Mouse (Mus musculus): ENCODE measurements around the gene Rpl6. TPM values are rescaled to one million over a fixed set of nuclear protein-coding genes. Genes with fewer than 3 reads are reported as not detected.

The Rpl6 gene
- polyA plus RNA-seq, 1 experiment from 2014 or later, result 422 TPM

DNA sequence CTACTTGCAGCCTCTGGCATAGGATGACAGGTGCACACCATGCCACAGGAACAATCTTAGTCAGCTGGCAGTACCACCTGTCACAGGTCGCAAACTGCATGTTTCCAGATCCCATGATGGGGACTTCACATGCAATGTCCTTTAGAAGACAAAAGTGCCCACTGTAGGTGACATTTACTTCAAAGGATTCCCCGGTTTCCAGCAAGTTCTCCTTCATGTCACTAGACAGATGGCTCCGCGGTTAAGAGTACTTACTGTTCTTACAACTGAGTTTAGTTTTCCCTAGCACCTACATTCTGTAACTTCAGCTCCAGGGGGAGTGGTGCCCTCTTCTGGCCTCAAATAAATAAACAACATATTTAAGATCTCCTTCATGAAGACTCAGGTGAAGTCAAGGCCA is 31.4 kb upstream of the Rpl6 start:
- H3K27me3 ChIP-seq (ENCODE audit: control insufficient read depth, insufficient read depth, low read length), result no peaks in the 10 kb centered on the region
- H3K4me2 ChIP-seq (replicated peaks), result no peak overlapping the region
- no peaks in the 10 kb centered on the region for H3K4me1 ChIP-seq (replicated peaks; ENCODE audit: control insufficient read depth, insufficient read depth, low read length)
- H3K9ac ChIP-seq, result no peak overlapping the region
- H3K36me3 ChIP-seq (replicated peaks; ENCODE audit: control insufficient read depth, insufficient read depth), result peaks cover 30% of the 10 kb centered on the region
- H3K27ac ChIP-seq, result no peak overlapping the region
- no peaks in the 10 kb centered on the region for H3K9me3 ChIP-seq (ENCODE audit: control insufficient read depth, low read length)
- WGBS, result 85% methylated on average over 4 of the region's 4 CpGs
- H3K4me3 ChIP-seq (replicated peaks; ENCODE audit: low read length), result no peak overlapping the region
- ATAC-seq (ENCODE audit: low FRiP score), result no peak
- no peak for DNase-seq (ENCODE audit: low spot score)

DNA sequence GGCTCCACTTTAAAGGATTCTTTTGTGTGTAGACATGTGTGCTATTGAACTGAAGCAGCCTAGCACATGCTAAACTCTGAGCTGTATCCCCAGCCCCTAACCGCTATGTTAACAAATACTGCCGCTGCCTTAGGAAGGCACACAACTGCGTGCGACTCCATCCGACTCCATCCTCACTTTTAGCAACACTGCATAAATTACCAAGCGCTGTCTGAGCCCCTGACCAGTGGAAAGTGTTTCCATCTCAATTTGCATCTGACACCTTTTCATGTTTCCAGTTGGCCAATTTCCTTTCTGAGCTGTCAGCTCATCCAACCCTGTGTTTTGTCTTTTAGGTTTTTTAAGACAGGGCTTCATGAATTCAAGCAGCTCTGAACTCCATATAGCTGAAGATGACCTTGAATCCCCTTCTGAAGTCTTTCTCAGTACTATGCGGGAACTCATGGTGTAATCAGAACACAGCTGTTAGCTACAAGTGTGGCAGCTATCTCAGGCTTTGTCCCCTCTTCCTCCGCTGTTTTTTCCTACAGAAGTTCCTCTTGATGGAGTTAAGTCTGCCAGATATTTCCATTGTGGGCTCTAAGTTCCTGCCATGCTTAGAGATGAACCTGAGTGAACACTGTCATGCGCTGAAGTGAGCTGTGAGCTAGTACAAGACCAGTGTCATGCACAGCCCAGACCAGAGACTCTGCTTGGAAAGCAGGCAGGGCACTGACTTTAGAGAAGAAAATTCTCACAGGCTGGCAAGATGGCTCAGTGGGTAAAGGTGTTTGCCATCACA is 25.0 kb upstream of the Rpl6 start:
- H3K36me3 ChIP-seq (replicated peaks; ENCODE audit: control insufficient read depth, insufficient read depth), result 0 out of 2 replicates have a peak, but pooled peaks cover 3% of the 10 kb centered on the region
- no peak for DNase-seq (ENCODE audit: low spot score)
- H3K4me2 ChIP-seq (replicated peaks), result no peak overlapping the region
- no peak overlapping the region for H3K4me3 ChIP-seq (replicated peaks; ENCODE audit: low read length)
- no peaks in the 10 kb centered on the region for H3K27me3 ChIP-seq (ENCODE audit: control insufficient read depth, insufficient read depth, low read length)
- H3K27ac ChIP-seq, result no peak overlapping the region
- H3K9ac ChIP-seq, result no peak overlapping the region
- ATAC-seq (ENCODE audit: low FRiP score), result no peak
- 67% methylated on average over 9 of the region's 9 CpGs for WGBS
- H3K9me3 ChIP-seq (ENCODE audit: control insufficient read depth, low read length), result no peaks in the 10 kb centered on the region
- H3K4me1 ChIP-seq (replicated peaks; ENCODE audit: control insufficient read depth, insufficient read depth, low read length), result peaks cover 14% of the 10 kb centered on the region

DNA sequence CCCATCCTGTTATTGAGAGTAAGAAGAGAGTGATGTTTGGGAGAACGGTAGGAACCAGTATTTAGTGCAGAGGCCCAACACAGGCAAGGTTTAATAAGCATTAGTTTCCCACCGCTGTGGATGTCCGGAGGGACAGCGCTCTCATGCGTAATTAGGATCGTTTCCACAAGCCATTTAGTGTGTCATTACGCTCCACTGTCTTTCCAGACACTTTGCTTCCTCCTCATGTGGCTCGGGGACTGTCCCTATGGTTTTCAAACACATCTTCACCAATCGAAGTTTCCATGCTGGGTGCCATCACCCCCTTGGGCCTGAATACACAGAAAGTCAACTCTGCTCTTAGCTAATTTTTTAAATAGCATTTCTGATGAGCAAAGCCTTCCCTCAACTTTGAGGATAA is 21.0 kb upstream of the Rpl6 start:
- ATAC-seq (ENCODE audit: low FRiP score) (no peak), DNase-seq (ENCODE audit: low spot score) (no peak)
- no peak overlapping the region for H3K4me2 ChIP-seq (replicated peaks)
- no peaks in the 10 kb centered on the region for H3K36me3 ChIP-seq (replicated peaks; ENCODE audit: control insufficient read depth, insufficient read depth)
- 60% methylated on average over 9 of the region's 9 CpGs for WGBS
- no peaks in the 10 kb centered on the region for H3K9me3 ChIP-seq (ENCODE audit: control insufficient read depth, low read length)
- no peaks in the 10 kb centered on the region for H3K27me3 ChIP-seq (ENCODE audit: control insufficient read depth, insufficient read depth, low read length)
- H3K4me1 ChIP-seq (replicated peaks; ENCODE audit: control insufficient read depth, insufficient read depth, low read length), result peaks cover 41% of the 10 kb centered on the region
- H3K9ac ChIP-seq, result no peak overlapping the region
- H3K4me3 ChIP-seq (replicated peaks; ENCODE audit: low read length), result no peak overlapping the region
- H3K27ac ChIP-seq, result no peak overlapping the region

DNA sequence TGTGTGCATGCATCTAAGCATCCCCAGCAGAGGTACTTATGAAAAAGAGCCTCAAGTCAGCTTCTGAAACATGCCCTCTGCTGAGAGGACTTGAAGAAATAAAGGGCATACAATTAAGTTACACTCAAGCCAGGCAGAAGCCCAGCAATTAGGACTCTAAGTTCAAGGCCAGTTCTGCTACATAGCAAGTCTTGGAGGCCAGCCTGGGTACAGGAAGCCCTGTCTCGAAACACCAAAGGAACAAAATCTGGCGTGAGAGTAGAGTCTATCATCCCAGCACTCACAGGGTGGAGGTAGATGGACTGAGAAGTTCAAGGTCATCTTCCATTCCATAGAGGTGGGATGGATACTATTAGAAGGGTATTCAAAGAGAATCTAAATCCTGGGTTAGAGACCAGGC is 19.9 kb upstream of the Rpl6 start:
- peaks cover 52% of the 10 kb centered on the region for H3K4me1 ChIP-seq (replicated peaks; ENCODE audit: control insufficient read depth, insufficient read depth, low read length)
- no peak for DNase-seq (ENCODE audit: low spot score)
- H3K9me3 ChIP-seq (ENCODE audit: control insufficient read depth, low read length), result no peaks in the 10 kb centered on the region
- H3K27me3 ChIP-seq (ENCODE audit: control insufficient read depth, insufficient read depth, low read length), result no peaks in the 10 kb centered on the region
- 84% methylated on average over 2 of the region's 2 CpGs for WGBS
- no peak overlapping the region for H3K4me3 ChIP-seq (replicated peaks; ENCODE audit: low read length)
- no peak overlapping the region for H3K9ac ChIP-seq
- H3K27ac ChIP-seq, result peak overlapping the region; percentile 43; the same call in 1 of the 2 replicates
- no peak overlapping the region for H3K4me2 ChIP-seq (replicated peaks)
- ATAC-seq (ENCODE audit: low FRiP score), result no peak
- no peaks in the 10 kb centered on the region for H3K36me3 ChIP-seq (replicated peaks; ENCODE audit: control insufficient read depth, insufficient read depth)

DNA sequence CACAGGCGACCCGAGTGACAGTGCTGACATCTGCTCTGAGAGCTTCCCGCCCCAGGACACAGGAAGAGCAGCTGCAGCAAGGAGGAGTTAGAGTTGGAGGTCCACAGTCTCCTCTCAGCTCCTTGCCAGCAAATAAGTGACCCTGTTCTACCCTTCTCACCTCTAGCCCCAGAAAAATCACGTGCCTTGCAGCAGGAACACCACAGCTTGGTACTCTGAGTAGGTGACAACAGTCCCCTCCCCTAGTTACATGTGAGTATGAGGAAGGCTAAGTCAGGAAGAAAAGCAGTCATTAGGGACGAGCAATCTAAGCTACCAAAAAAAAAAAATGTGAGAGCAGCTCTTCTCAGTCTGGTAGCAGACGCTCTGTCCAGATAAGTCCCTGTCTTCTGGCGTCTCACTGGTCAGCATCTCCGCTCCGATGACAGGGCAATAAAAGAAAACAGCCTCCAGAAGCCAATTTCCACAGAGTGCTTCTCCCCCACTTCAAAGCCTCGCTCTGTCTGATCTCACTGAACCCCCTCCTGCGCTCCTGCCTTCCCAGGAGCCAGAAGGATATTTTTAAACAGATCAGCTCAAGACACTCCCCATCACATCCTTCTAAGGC is 19.2 kb upstream of the Rpl6 start:
- DNase-seq (ENCODE audit: low spot score) (no peak), ATAC-seq (ENCODE audit: low FRiP score) (peak; percentile 14; the same call in 1 of the 2 replicates)
- peak overlapping the region; percentile 43 for H3K27ac ChIP-seq
- 55% methylated on average over 11 of the region's 11 CpGs for WGBS
- H3K9me3 ChIP-seq (ENCODE audit: control insufficient read depth, low read length), result no peaks in the 10 kb centered on the region
- 0 out of 2 replicates have a peak overlapping the region, but pooled peaks have one; percentile 15 for H3K4me2 ChIP-seq (replicated peaks)
- no peaks in the 10 kb centered on the region for H3K27me3 ChIP-seq (ENCODE audit: control insufficient read depth, insufficient read depth, low read length)
- H3K36me3 ChIP-seq (replicated peaks; ENCODE audit: control insufficient read depth, insufficient read depth), result no peaks in the 10 kb centered on the region
- H3K4me1 ChIP-seq (replicated peaks; ENCODE audit: control insufficient read depth, insufficient read depth, low read length), result peaks cover 55% of the 10 kb centered on the region
- no peak overlapping the region for H3K9ac ChIP-seq
- no peak overlapping the region for H3K4me3 ChIP-seq (replicated peaks; ENCODE audit: low read length)

DNA sequence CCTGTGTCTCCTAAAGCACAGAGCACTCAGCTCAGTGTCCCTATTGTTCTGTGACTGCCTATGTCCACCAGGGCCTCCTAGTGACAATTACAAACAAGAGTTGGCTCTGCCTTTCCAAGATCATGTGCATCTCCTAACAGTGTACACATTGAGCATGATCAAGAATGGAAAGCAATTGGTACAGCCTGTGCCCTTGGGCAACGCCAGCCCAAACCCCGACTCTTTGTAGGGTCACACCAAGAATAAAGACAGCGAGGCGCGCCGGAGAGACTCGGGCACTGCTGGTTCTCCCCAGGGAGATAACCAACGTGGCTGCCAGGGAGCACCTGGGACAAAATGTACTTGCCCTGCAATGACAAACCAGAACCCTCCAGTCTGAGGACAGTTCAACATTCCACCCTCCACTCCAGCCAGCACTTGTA is 16.7 kb upstream of the Rpl6 start:
- WGBS, result 63% methylated on average over 8 of the region's 8 CpGs
- H3K27me3 ChIP-seq (ENCODE audit: control insufficient read depth, insufficient read depth, low read length), result no peaks in the 10 kb centered on the region
- H3K27ac ChIP-seq, result no peak overlapping the region
- ATAC-seq (ENCODE audit: low FRiP score) (no peak), DNase-seq (ENCODE audit: low spot score) (no peak)
- H3K4me3 ChIP-seq (replicated peaks; ENCODE audit: low read length), result no peak overlapping the region
- H3K36me3 ChIP-seq (replicated peaks; ENCODE audit: control insufficient read depth, insufficient read depth), result no peaks in the 10 kb centered on the region
- H3K4me2 ChIP-seq (replicated peaks), result no peak overlapping the region
- H3K9me3 ChIP-seq (ENCODE audit: control insufficient read depth, low read length), result no peaks in the 10 kb centered on the region
- H3K9ac ChIP-seq, result no peak overlapping the region
- peaks cover 65% of the 10 kb centered on the region for H3K4me1 ChIP-seq (replicated peaks; ENCODE audit: control insufficient read depth, insufficient read depth, low read length)

DNA sequence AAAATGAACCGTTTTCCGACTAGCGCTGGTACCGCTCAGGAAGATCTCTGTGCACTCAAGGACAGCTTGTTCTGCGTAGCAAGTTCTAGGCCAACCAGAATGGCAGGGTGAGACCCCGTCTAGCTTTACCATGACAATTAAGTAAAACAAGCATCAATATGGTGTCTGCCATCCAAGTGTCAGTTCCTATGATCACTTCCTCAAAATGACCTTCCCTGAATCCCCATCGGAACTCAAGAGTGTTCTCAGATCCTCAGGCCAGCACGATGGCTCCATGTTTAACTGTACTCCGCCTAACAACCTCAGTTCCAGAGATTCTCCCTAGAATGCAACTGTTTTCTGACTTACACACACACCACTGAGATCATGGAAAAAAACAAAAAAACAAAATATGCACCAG is 16.0 kb upstream of the Rpl6 start:
- DNase-seq (ENCODE audit: low spot score), result no peak
- 90% methylated on average over 9 of the region's 9 CpGs for WGBS
- Histone ChIP-seq H3K4me1 (replicated peaks; ENCODE audit: control insufficient read depth, insufficient read depth, low read length) (peaks cover 61% of the 10 kb centered on the region), H3K27ac (no peak overlapping the region), H3K4me3 (replicated peaks; ENCODE audit: low read length) (no peak overlapping the region), H3K4me2 (replicated peaks) (no peak overlapping the region), H3K9ac (no peak overlapping the region), H3K27me3 (ENCODE audit: control insufficient read depth, insufficient read depth, low read length) (no peaks in the 10 kb centered on the region), H3K9me3 (ENCODE audit: control insufficient read depth, low read length) (no peaks in the 10 kb centered on the region), H3K36me3 (replicated peaks; ENCODE audit: control insufficient read depth, insufficient read depth) (no peaks in the 10 kb centered on the region)
- ATAC-seq (ENCODE audit: low FRiP score), result no peak

DNA sequence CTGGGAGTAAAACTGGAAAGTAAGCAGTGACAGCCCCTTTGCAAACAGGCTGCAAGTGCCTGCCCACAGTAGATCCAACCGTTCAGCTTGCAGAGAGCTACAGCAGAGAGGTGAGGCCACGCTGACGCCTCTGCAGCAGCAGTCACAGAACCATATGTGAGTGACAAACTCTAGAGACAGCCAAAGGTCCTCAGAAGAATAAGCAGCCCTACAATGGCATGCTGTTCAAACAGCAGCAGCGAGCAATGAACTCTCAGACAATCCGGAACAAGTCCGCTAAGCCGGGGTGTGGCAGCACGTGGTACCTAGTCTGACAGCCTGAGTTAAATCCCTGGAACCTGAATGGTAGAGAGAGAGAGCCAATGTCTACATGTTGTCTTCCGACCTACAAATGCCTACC is 15.1 kb upstream of the Rpl6 start:
- Histone ChIP-seq H3K27me3 (ENCODE audit: control insufficient read depth, insufficient read depth, low read length) (no peaks in the 10 kb centered on the region), H3K4me2 (replicated peaks) (peak overlapping the region; percentile 31), H3K36me3 (replicated peaks; ENCODE audit: control insufficient read depth, insufficient read depth) (no peaks in the 10 kb centered on the region), H3K9me3 (ENCODE audit: control insufficient read depth, low read length) (no peaks in the 10 kb centered on the region), H3K4me1 (replicated peaks; ENCODE audit: control insufficient read depth, insufficient read depth, low read length) (peaks cover 52% of the 10 kb centered on the region), H3K27ac (no peak overlapping the region), H3K9ac (0 out of 2 replicates have a peak overlapping the region, but pooled peaks have one; percentile 24), H3K4me3 (replicated peaks; ENCODE audit: low read length) (no peak overlapping the region)
- ATAC-seq (ENCODE audit: low FRiP score) (no peak), DNase-seq (ENCODE audit: low spot score) (no peak)
- 71% methylated on average over 9 of the region's 9 CpGs for WGBS

DNA sequence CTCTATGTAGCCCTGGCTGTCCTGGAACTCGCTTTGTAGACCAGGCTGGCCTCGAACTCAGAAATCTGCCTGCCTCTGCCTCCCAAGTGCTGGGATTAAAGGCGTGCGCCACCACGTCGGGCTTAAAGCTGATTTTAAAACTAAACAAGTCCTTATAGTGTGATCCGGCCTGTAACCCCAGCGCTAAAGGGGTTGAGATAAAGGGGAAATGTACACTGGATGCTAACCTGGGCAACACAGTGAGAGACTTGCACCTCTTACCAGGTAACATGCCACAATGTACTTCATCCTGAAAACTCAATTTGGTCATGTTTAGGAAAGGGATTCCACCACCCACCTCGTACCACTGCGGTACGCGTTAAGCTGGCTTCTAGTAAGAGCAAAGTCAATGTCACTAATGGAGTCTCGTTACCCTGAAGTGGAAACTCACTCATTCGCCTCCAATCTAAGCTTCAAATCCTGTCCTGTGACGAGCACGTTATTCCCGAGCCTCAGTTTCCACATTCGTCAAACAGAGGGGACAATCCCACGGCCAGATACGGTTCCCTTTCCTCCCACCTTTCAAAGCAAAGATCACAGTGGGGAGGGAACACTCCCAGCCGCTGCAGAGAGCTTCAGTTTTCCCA is 14.0 kb upstream of the Rpl6 start:
- Histone ChIP-seq H3K4me3 (replicated peaks; ENCODE audit: low read length) (peak overlapping the region; percentile 95), H3K9me3 (ENCODE audit: control insufficient read depth, low read length) (no peaks in the 10 kb centered on the region), H3K27ac (peak overlapping the region; percentile 81), H3K4me2 (replicated peaks) (peak overlapping the region; percentile 80), H3K9ac (peak overlapping the region; percentile 93), H3K36me3 (replicated peaks; ENCODE audit: control insufficient read depth, insufficient read depth) (no peaks in the 10 kb centered on the region), H3K4me1 (replicated peaks; ENCODE audit: control insufficient read depth, insufficient read depth, low read length) (peaks cover 41% of the 10 kb centered on the region), H3K27me3 (ENCODE audit: control insufficient read depth, insufficient read depth, low read length) (no peaks in the 10 kb centered on the region)
- no peak for ATAC-seq (ENCODE audit: low FRiP score)
- WGBS, result 33% methylated on average over 21 of the region's 21 CpGs
- DNase-seq (ENCODE audit: low spot score), result peak; percentile 35

All from hindbrain, embryonic 14.5 days (tissue).